Mouse (Mus musculus) ES-Bruce4 (cell line): ENCODE measurements around the gene Hist1h4c.

Experiments
- CTCF ChIP-seq: IDR thresholded peaks from one replicate; pipeline ENCODE4 v1.8.1; 2011; ENCODE audit warnings: low read depth, low read length
- EP300 ChIP-seq: IDR thresholded peaks from 2 replicates; pipeline ENCODE4 v1.6.1; 2011; ENCODE audit warnings: low read depth, low read length; ENCODE audit not compliant: insufficient read depth
- POLR2A ChIP-seq: IDR thresholded peaks from one replicate; pipeline ENCODE4 v1.8.1; 2011; ENCODE audit warnings: low read length; ENCODE audit not compliant: insufficient read depth

DNA sequence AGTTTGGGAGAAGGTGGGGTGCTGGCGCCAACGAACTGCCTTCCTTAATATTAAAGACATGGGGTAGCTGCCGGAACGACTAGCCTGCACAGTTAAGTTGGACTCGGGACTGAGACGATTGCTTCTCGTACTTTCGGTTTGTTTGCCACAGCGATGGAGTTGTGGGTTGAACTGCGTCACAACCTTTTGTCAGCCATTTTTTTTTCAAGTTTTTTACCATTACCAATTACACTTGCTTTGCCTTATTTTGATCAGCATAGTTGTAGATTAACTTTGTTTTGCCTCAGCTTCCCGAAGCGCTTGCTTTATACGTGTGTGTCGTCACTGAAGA is 41.6 kb upstream of the Hist1h4c start:
- TF ChIP-seq EP300 (no peak), POLR2A (no peak), CTCF (no peak)
